Mouse (Mus musculus): ENCODE results near the gene Olfr872. TPM values are rescaled to one million over a fixed set of nuclear protein-coding genes. Genes with fewer than 3 reads are reported as not detected.
"Not testable (repeated sequence)": the region's sequence is repeated elsewhere in the genome, so short reads cannot be mapped to it uniquely, and the experiment has no call there.

Gene Olfr872
- not detected in 2 replicates for polyA plus RNA-seq (2014; fragmentation: Nextera tagmentation; extraction: Ambion mirVana)

DNA sequence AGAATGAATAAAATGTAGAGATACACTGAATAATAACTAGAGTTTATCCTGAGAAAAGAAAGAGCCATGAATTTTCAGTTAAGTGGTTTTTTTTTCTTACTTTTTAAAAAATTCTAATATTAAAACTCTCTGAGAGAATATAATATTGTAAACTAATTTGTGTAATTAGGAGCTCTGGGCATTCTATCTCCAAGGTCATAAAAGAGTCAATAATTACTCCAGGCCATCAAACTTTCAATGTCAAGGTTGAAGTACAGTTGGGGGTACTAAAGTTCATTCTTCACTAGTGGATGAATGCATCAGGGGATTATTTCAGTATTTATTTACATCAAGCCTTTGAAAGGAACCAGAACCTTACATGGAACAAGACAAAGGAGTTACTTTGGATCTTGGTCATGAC lies at the start of gene Olfr872:
TSS of gene Olfr872 (plus strand) at position 301 of the 400 bp plus-strand sequence.
- H3K4me3 ChIP-seq (ENCODE audit: low read depth, low read length) = no peak within 1 kb of the TSS
- ATAC-seq (ENCODE audit: insufficient number of reproducible peaks, low FRiP score, low TSS enrichment, low read depth) (no peak), DNase-seq (ENCODE audit: low spot score) (no peak)

GRCm38 (mm10) chr9:20202131-20202530 lies 34.8 kb upstream of the Olfr872 start:
- no peak overlapping the region for H3K9ac ChIP-seq (ENCODE audit: low read length)
- no peak for ATAC-seq (ENCODE audit: insufficient number of reproducible peaks, low FRiP score, low TSS enrichment, low read depth)
- DNase-seq (ENCODE audit: low spot score) = no peak
- peaks cover 2% of the 10 kb centered on the region; the same call in 1 of the 2 replicates for H3K9me3 ChIP-seq (ENCODE audit: control insufficient read depth, low read length)
- H3K27ac ChIP-seq (replicated peaks; ENCODE audit: low read depth, low read length) = no peak overlapping the region
- no peaks in the 10 kb centered on the region for H3K4me1 ChIP-seq (ENCODE audit: control insufficient read depth, insufficient read depth, low read length)
- H3K27me3 ChIP-seq (ENCODE audit: control insufficient read depth, insufficient read depth, low read length) = no peaks in the 10 kb centered on the region
- H3K4me2 ChIP-seq (ENCODE audit: low read depth, severe bottlenecking) = no peak overlapping the region
- 67% methylated on average over 1 of the region's 1 CpGs for WGBS
- H3K36me3 ChIP-seq (ENCODE audit: control insufficient read depth, insufficient read depth, low read length) = no peaks in the 10 kb centered on the region
- no peak overlapping the region for H3K4me3 ChIP-seq (ENCODE audit: low read depth, low read length)

More for the DNA sequence above, at the start of gene Olfr872:
- Histone ChIP-seq H3K4me2 (ENCODE audit: low read depth, severe bottlenecking) (no peak within 1 kb of the TSS), H3K4me1 (ENCODE audit: control insufficient read depth, insufficient read depth, low read length) (no peaks in the 10 kb centered on the region), H3K27ac (replicated peaks; ENCODE audit: low read depth, low read length) (no peak within 1 kb of the TSS), H3K9ac (ENCODE audit: low read length) (no peak within 1 kb of the TSS), H3K36me3 (ENCODE audit: control insufficient read depth, insufficient read depth, low read length) (no peaks in the 10 kb centered on the region), H3K27me3 (ENCODE audit: control insufficient read depth, insufficient read depth, low read length) (no peaks in the 10 kb centered on the region), H3K9me3 (ENCODE audit: control insufficient read depth, low read length) (no peaks in the 10 kb centered on the region)

DNA sequence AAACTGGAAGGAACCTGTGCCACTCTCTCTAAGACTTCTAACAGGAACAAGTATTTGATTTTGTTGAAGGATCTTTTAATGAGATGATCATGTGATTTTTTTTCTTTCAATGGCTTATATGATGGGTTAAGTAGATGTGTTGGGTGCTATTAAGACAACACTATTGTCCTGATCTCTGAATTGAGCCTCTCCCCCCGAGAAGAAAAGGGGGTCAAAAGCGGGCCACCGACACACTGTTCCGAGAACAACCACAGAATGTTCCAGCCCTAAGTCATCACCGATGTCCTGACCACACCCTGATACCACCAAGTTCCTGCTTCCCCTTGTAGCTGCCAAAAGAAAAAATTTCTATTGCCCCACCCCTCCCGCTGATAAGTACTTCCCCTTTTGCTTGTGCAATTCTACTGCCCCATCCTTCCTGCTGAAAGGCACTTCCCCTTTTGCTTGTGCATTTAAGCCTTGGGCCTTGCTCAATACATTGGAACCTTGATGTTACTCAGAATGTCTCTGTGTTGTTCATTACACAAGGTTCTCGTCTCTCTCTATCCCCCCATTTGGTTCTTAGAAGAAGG lies 33.4 kb upstream of the Olfr872 start:
- not testable (repeated sequence) for DNase-seq (ENCODE audit: low spot score); H3K9ac ChIP-seq (ENCODE audit: low read length); H3K4me2 ChIP-seq (ENCODE audit: low read depth, severe bottlenecking); ATAC-seq (ENCODE audit: insufficient number of reproducible peaks, low FRiP score, low TSS enrichment, low read depth); H3K27ac ChIP-seq (replicated peaks; ENCODE audit: low read depth, low read length); H3K4me1 ChIP-seq (ENCODE audit: control insufficient read depth, insufficient read depth, low read length); H3K9me3 ChIP-seq (ENCODE audit: control insufficient read depth, low read length); H3K36me3 ChIP-seq (ENCODE audit: control insufficient read depth, insufficient read depth, low read length); H3K27me3 ChIP-seq (ENCODE audit: control insufficient read depth, insufficient read depth, low read length); H3K4me3 ChIP-seq (ENCODE audit: low read depth, low read length)
- WGBS = 90% methylated on average over 7 of the region's 7 CpGs

DNA sequence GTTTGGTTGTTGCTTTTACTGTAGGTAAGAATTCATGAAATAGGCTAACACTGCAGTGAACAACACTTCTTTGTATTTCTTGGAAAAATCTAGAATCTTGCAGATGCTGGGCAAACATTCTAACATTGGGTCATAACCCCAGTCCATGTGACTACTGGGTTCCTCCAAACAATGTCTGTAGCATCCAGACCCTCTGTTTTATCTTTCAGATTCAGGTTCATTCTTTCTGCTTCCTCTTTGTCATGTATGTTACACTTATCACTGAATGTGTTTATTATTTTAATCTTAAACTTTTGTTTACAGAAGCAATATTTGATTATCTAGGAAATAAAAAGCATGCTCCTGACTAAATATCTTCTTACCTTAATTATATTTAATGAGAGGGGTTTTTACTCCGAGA lies 26.1 kb upstream of the Olfr872 start:
- Histone ChIP-seq H3K36me3 (ENCODE audit: control insufficient read depth, insufficient read depth, low read length) (no peaks in the 10 kb centered on the region), H3K9ac (ENCODE audit: low read length) (no peak overlapping the region), H3K27ac (replicated peaks; ENCODE audit: low read depth, low read length) (no peak overlapping the region), H3K4me2 (ENCODE audit: low read depth, severe bottlenecking) (no peak overlapping the region), H3K4me1 (ENCODE audit: control insufficient read depth, insufficient read depth, low read length) (no peaks in the 10 kb centered on the region), H3K9me3 (ENCODE audit: control insufficient read depth, low read length) (no peaks in the 10 kb centered on the region; the same call in 1 of the 2 replicates), H3K4me3 (ENCODE audit: low read depth, low read length) (no peak overlapping the region), H3K27me3 (ENCODE audit: control insufficient read depth, insufficient read depth, low read length) (no peaks in the 10 kb centered on the region)
- no peak for ATAC-seq (ENCODE audit: insufficient number of reproducible peaks, low FRiP score, low TSS enrichment, low read depth)
- 70% methylated on average over 1 of the region's 1 CpGs for whole genome bisulfite sequencing
- no peak for DNase-seq (ENCODE audit: low spot score)

DNA sequence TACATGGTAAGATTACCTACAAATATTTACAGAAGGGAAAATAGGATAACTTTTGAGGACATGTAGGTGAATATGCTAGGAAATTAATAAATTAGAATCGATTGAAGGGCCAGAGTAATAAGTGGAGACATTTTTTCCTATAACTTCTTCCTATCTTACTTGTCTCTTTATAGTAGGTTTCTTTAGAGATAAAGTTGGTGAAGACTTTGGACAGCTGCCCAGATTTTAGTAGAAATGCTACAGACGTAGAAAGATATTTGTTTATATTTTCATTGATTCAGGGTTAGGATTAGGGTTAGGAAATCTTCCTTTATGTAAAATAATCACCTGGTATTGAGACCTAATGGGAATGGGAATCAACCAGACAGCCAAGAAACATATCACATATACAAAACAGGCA lies 25.4 kb upstream of the Olfr872 start:
- WGBS = 75% methylated on average over 2 of the region's 2 CpGs

GRCm38 (mm10) chr9:20211907-20212306 lies 25.0 kb upstream of the Olfr872 start, which contains the start of gene Olfr871:
Olfr871 (plus strand) TSS chr9:20212207.
- no peaks in the 10 kb centered on the region; the same call in 1 of the 2 replicates for H3K9me3 ChIP-seq (ENCODE audit: control insufficient read depth, low read length)
- ATAC-seq (ENCODE audit: insufficient number of reproducible peaks, low FRiP score, low TSS enrichment, low read depth) = no peak
- H3K27ac ChIP-seq (replicated peaks; ENCODE audit: low read depth, low read length) = no peak within 1 kb of the TSS

More for the DNA sequence above, 25.4 kb upstream of the Olfr872 start:
- no peaks in the 10 kb centered on the region for H3K27me3 ChIP-seq (ENCODE audit: control insufficient read depth, insufficient read depth, low read length)
- H3K4me3 ChIP-seq (ENCODE audit: low read depth, low read length) = no peak overlapping the region
- no peaks in the 10 kb centered on the region for H3K36me3 ChIP-seq (ENCODE audit: control insufficient read depth, insufficient read depth, low read length)
- no peak for ATAC-seq (ENCODE audit: insufficient number of reproducible peaks, low FRiP score, low TSS enrichment, low read depth)
- no peaks in the 10 kb centered on the region for H3K4me1 ChIP-seq (ENCODE audit: control insufficient read depth, insufficient read depth, low read length)
- no peak overlapping the region for H3K4me2 ChIP-seq (ENCODE audit: low read depth, severe bottlenecking)
- H3K27ac ChIP-seq (replicated peaks; ENCODE audit: low read depth, low read length) = no peak overlapping the region
- H3K9ac ChIP-seq (ENCODE audit: low read length) = no peak overlapping the region
- no peaks in the 10 kb centered on the region; the same call in 1 of the 2 replicates for H3K9me3 ChIP-seq (ENCODE audit: control insufficient read depth, low read length)
- DNase-seq (ENCODE audit: low spot score) = no peak

GRCm38 (mm10) chr9:20237378-20237777 lies 459 bp downstream of the Olfr872 start:
- WGBS = 83% methylated on average over 2 of the region's 2 CpGs
- no peak overlapping the region for H3K4me3 ChIP-seq (ENCODE audit: low read depth, low read length)
- H3K27ac ChIP-seq (replicated peaks; ENCODE audit: low read depth, low read length) = no peak overlapping the region
- no peaks in the 10 kb centered on the region for H3K27me3 ChIP-seq (ENCODE audit: control insufficient read depth, insufficient read depth, low read length)
- DNase-seq (ENCODE audit: low spot score) (no peak), ATAC-seq (ENCODE audit: insufficient number of reproducible peaks, low FRiP score, low TSS enrichment, low read depth) (no peak)
- H3K9me3 ChIP-seq (ENCODE audit: control insufficient read depth, low read length) = no peaks in the 10 kb centered on the region
- no peak overlapping the region for H3K4me2 ChIP-seq (ENCODE audit: low read depth, severe bottlenecking)
- no peaks in the 10 kb centered on the region for H3K4me1 ChIP-seq (ENCODE audit: control insufficient read depth, insufficient read depth, low read length)
- H3K9ac ChIP-seq (ENCODE audit: low read length) = no peak overlapping the region
- no peaks in the 10 kb centered on the region for H3K36me3 ChIP-seq (ENCODE audit: control insufficient read depth, insufficient read depth, low read length)

More at GRCm38 (mm10) chr9:20211907-20212306, 25.0 kb upstream of the Olfr872 start, which contains the start of gene Olfr871:
- H3K27me3 ChIP-seq (ENCODE audit: control insufficient read depth, insufficient read depth, low read length) = no peaks in the 10 kb centered on the region
- H3K4me1 ChIP-seq (ENCODE audit: control insufficient read depth, insufficient read depth, low read length) = no peaks in the 10 kb centered on the region
- no peaks in the 10 kb centered on the region for H3K36me3 ChIP-seq (ENCODE audit: control insufficient read depth, insufficient read depth, low read length)
- H3K4me2 ChIP-seq (ENCODE audit: low read depth, severe bottlenecking) = no peak within 1 kb of the TSS
- H3K4me3 ChIP-seq (ENCODE audit: low read depth, low read length) = no peak within 1 kb of the TSS
- no peak for DNase-seq (ENCODE audit: low spot score)
- H3K9ac ChIP-seq (ENCODE audit: low read length) = no peak within 1 kb of the TSS

GRCm38 (mm10) chr9:20282051-20282450 lies 45.1 kb downstream of the Olfr872 start, which contains the start of gene Olfr39:
Olfr39 (plus strand) TSS chr9:20282351.
- no peaks in the 10 kb centered on the region for H3K36me3 ChIP-seq (ENCODE audit: control insufficient read depth, insufficient read depth, low read length)
- H3K4me2 ChIP-seq (ENCODE audit: low read depth, severe bottlenecking) = no peak within 1 kb of the TSS
- WGBS = 84% methylated on average over 1 of the region's 1 CpGs
- no peak within 1 kb of the TSS for H3K9ac ChIP-seq (ENCODE audit: low read length)
- H3K4me1 ChIP-seq (ENCODE audit: control insufficient read depth, insufficient read depth, low read length) = no peaks in the 10 kb centered on the region
- ATAC-seq (ENCODE audit: insufficient number of reproducible peaks, low FRiP score, low TSS enrichment, low read depth) = no peak
- no peak within 1 kb of the TSS for H3K4me3 ChIP-seq (ENCODE audit: low read depth, low read length)
- no peak within 1 kb of the TSS for H3K27ac ChIP-seq (replicated peaks; ENCODE audit: low read depth, low read length)
- no peak for DNase-seq (ENCODE audit: low spot score)
- H3K9me3 ChIP-seq (ENCODE audit: control insufficient read depth, low read length) = no peaks in the 10 kb centered on the region
- H3K27me3 ChIP-seq (ENCODE audit: control insufficient read depth, insufficient read depth, low read length) = no peaks in the 10 kb centered on the region

- H3K9me3 ChIP-seq (ENCODE audit: control insufficient read depth, low read length); H3K4me1 ChIP-seq (ENCODE audit: control insufficient read depth, insufficient read depth, low read length); H3K27ac ChIP-seq (replicated peaks; ENCODE audit: low read depth, low read length); H3K4me3 ChIP-seq (ENCODE audit: low read depth, low read length); H3K4me2 ChIP-seq (ENCODE audit: low read depth, severe bottlenecking); H3K36me3 ChIP-seq (ENCODE audit: control insufficient read depth, insufficient read depth, low read length); H3K27me3 ChIP-seq (ENCODE audit: control insufficient read depth, insufficient read depth, low read length); DNase-seq (ENCODE audit: low spot score); ATAC-seq (ENCODE audit: insufficient number of reproducible peaks, low FRiP score, low TSS enrichment, low read depth); H3K9ac ChIP-seq (ENCODE audit: low read length): not testable (repeated sequence)
- 81% methylated on average over 5 of the region's 5 CpGs for WGBS
Measured at GRCm38 (mm10) chr9:20295562-20295961, 58.6 kb downstream of the Olfr872 start.
